Mouse (Mus musculus): Measurements from ENCODE around the gene Serpinb9b. TPM values are rescaled to one million over a fixed set of nuclear protein-coding genes. Genes with fewer than 3 reads are reported as not detected.

Gene Serpinb9b
- total RNA-seq, 2 experiments from 2014 or later, result 0.26 to 0.99 TPM

GRCm38 (mm10) chr13:33047234-33047633 lies 20.0 kb downstream of the Serpinb9b start:
- no peak for DNase-seq

DNA sequence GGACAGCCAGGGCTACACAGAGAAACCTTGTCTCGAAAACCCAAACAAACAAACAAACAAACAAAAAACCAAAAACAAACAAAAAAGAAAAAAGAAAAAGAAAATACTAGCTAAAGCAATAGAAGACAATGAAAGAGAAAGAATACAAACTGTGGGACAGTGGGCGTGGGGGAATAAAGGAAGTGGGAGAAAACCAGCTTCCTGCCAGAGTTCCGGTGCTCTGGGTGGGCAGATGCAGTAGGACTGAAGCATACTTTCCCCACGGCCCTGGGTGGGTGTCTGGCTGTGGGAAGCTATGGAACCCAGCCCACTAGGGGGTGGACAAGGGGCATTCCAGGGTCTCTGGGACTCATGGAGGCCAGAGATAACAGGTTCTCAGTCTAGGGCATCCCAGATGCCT lies 21.0 kb downstream of the Serpinb9b start:
- no peak for DNase-seq

DNA sequence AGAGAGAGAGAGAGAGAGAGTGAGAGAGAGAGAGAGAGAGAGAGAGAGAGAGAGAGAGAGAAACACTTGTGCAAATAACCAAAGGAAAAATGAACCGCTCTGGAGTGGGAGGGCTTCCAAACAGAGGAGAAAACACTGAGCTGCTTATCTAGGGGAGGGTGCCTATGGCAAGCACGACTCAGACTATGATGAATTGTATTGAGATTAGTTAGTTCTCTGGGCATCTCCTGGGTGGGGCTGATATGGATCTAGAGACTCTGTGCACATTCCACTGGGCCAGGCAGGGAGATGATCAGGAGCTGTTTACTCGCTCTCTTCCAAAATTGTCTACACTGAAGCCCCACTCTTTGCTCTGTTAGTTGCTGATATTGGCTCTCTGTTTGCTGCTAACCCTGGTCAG lies 24.5 kb downstream of the Serpinb9b start:
- DNase-seq, result no peak

- no peak for DNase-seq
Measured at GRCm38 (mm10) chr13:33063048-33063447, 35.8 kb downstream of the Serpinb9b start.

GRCm38 (mm10) chr13:33067387-33067977 lies 40.3 kb downstream of the Serpinb9b start:
- DNase-seq, result no peak

- no peak for DNase-seq
Measured at GRCm38 (mm10) chr13:33068164-33068563, 40.9 kb downstream of the Serpinb9b start.

GRCm38 (mm10) chr13:33071776-33072175 lies 44.6 kb downstream of the Serpinb9b start:
- no peak for DNase-seq

GRCm38 (mm10) chr13:33074029-33074428 lies 46.8 kb downstream of the Serpinb9b start:
- DNase-seq, result peak; percentile 71

- DNase-seq, result no peak
Measured at GRCm38 (mm10) chr13:33076247-33076646, 49.0 kb downstream of the Serpinb9b start.

DNA sequence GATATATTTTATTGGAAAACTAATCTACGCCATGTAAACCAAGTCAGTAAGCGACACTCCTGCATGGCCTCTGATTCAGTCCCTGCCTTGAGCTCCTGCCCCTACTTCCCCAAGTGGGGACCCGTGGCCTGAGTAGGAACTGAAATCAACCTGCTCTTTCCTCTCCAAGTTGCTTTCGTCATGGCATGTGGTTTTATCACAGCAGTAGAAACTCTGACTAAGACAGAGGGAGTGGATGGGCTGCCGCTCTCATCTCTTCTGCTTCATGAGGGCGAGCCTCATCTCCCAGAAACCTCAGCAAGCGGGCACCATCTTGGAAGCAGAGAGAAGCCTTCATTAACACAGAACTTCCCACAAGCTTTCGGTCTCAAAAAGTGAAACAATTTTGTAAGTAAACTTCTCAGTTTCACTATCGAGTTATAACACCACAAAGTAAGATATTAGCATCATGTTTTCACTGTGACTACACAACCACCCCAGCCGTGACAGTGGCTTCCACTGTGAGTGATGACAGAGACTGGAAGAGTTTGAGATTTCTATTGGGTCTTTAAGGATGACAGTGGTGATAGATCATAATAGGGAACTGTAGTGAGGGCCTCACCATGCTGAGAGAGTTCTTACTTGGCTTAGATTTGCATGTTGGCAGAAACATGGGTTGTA lies 49.9 kb downstream of the Serpinb9b start:
- DNase-seq, result no peak

DNA sequence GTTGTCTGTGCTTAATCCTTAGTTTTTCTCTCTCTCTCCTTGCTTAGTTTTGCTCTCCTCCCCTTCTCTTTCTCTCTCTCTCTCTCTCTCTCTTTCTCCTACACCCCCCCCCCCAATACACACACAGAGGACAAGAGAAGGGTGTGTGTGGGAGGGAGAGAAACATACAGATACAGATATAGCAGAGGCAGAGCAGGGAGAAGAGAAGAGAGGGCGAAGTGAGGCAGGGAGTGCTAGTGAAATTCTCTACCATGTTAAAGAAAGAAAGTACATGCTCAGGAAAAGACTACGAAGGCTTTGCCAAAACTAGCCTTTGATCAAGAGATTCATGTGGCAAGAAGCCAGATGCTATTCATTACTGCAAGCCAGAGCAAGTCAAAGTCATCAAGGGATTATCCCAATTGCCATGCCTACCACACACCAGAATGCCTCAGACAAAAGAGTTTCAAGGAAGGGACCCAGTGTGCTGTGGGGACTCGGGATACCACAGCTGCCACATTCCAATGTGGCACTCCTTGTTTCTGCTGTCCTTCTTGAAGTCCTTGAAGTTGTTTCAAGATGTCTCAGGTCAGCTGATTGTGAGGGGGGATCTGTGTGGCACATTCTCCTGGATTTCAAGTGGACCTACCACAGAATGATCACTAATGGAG lies 51.0 kb downstream of the Serpinb9b start, which contains the start of gene Serpinb1b:
TSS of gene Serpinb1b (plus strand) at position 520 of the 650 bp plus-strand sequence.
- no peak for DNase-seq

DNA sequence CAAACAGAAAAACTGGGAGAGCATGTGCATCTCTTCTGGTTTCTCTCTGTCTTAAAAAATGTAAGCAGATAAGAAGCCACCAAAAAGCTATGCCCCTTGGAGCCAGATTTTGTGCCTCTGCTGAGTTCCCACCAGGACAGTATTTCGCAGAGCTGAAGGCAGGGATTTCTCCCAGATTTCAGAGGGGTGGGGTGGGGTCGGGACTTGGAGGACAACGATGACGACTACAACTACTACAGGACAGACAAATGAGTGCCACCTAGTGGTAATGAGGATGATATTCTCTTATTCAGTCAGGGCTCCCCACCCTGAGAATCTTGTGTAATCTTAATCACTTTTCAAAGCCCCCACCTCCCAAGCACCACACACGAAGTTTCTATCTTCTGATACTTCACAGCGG lies 52.2 kb downstream of the Serpinb9b start:
- no peak for DNase-seq

- peak; percentile 41 for DNase-seq
Measured at GRCm38 (mm10) chr13:33080356-33080755, 53.1 kb downstream of the Serpinb9b start.

DNA sequence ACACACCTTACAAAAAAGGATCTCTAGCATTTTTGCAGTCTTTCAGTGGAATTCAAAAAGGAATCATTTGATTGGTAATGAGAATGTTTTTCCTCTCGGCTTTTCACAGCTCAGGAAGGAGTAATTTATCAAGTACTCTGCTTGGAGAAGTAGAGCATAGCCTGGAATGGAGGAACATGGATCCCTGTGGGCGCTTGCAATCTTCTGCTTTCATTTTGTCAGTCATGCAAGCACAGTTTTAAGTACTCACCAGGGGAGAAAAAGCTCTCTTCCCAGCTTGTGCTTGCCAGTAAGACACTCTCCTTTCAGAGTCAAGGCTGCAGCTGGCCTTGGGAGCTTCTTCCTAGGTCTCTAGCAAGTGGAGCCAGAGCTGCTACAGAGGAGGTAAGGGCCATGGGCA lies 56.6 kb downstream of the Serpinb9b start:
- DNase-seq, result no peak

DNA sequence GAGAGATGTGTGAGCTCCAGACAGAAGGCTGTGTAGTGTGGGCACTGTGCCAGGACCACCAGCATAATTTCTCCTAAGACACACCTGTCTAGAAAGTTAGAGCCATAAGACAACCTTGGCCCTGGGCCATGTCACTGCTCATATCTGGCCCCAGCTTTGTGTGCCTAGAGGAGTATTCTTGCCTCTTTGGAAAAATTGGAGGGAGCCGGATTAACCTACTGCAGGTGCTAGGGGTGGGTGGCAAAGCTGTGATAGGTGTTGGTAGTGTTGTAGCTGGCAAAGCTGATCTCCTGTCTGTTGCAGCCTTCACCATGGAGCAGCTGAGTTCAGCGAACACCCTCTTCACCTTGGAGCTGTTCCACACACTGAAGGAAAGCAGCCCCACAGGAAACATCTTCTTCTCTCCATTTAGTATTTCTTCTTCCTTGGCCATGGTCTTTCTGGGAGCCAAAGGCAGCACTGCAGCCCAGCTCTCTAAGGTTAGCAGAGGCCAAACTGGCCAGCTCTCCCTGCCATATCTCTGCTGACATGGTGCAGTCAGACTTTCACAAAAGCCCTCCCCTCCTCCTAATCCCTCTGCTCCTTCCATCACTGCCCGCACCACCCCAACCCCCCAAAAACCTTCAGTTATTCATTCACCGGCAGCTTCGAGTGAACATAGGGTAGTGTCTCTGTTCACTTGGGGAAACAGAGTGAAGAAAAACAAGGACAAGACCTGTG lies 57.9 kb downstream of the Serpinb9b start:
- no peak for DNase-seq

DNA sequence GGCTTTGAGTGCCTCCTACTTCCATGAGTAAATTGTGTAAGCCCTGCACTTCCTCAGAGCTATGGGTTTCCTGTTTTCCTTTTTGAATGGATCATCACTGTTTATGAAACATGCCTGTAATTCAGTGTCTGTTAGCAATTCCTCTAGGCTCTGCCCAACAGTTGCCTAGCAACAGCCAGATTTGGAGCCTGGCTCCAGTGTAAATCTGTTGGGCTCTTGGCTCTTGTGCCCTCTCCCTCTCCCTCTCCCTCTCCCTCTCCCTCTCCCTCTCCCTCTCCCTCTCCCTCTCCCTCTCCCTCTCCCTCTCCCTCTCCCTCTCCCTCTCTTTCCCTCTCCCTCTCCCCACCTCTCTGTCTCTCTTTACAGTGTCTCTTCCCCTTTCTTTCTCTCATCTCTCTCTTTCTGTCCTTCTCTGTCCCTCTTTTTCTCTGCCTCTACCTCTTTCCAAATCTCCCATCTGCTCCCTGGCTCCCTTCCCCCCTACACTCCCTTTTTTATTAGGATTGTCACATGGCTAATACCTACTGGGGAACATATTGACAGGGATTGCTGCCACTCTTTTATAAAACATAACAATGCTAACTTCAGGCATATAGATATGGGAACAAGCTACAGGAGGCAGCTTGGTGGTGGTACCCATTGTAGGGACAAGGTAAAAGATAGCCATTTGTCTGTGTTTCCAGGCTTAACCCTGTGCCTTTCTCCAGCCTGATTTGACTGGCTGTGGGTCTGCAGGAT lies 58.6 kb downstream of the Serpinb9b start:
- DNase-seq, result peak; percentile 21

GRCm38 (mm10) chr13:33089566-33089965 lies 62.4 kb downstream of the Serpinb9b start:
- DNase-seq, result no peak

- DNase-seq, result no peak
Measured at GRCm38 (mm10) chr13:33090546-33090945, 63.3 kb downstream of the Serpinb9b start.

- DNase-seq, result no peak
Measured at GRCm38 (mm10) chr13:33091306-33091705, 64.1 kb downstream of the Serpinb9b start.
